Mouse (Mus musculus): ENCODE results near the gene Rad51b. TPM values are rescaled to one million over a fixed set of nuclear protein-coding genes. Genes with fewer than 3 reads are reported as not detected.

The Rad51b gene
- polyA plus RNA-seq, 1 experiment from 2014 or later, result 8.0 TPM

GRCm38 (mm10) chr12:79848539-79848938 lies 551.5 kb downstream of the Rad51b start:
- no peaks in the 10 kb centered on the region for H3K27me3 ChIP-seq (ENCODE audit: insufficient read depth, low read length)

DNA sequence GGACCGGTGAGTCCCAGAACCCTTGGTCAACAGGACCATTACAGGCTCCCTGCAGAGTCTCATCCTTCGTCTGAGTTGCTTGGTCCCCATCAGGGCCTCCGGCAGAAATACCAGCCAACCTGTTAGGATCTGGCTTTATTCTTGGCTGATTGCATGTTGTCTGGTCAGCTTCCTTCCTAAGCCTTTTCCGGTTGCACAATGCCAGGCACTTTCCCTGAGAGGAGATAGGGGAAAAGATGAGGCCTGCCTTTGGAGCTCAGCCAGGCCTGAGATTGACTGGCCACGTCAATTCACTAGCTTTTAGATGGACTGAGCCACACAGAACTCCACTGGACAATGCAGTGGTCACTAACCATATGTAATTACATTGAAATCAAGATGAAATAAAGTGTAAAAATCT lies 552.9 kb downstream of the Rad51b start:
- H3K36me3 ChIP-seq (ENCODE audit: insufficient read depth), result no peaks in the 10 kb centered on the region
- no peak for ATAC-seq (ENCODE audit: insufficient read depth)
- WGBS, result 69% methylated on average over 5 of the region's 5 CpGs
- no peaks in the 10 kb centered on the region for H3K27me3 ChIP-seq (ENCODE audit: insufficient read depth, low read length)
- peaks cover 27% of the 10 kb centered on the region; the same call in 1 of the 2 replicates for H3K4me1 ChIP-seq (ENCODE audit: insufficient read depth)
- peaks cover 3% of the 10 kb centered on the region; the same call in 1 of the 2 replicates for H3K9me3 ChIP-seq (ENCODE audit: low read depth, low read length)
- no peak overlapping the region for H3K9ac ChIP-seq
- no peak overlapping the region for H3K4me2 ChIP-seq
- H3K4me3 ChIP-seq (ENCODE audit: low read depth, low read length), result no peak overlapping the region
- H3K27ac ChIP-seq (ENCODE audit: low read depth), result no peak overlapping the region
- no peak for TF ChIP-seq CTCF (IDR thresholded peaks at IDR 0.05; ENCODE audit: low read depth)
- peak; percentile 72 for DNase-seq

More at GRCm38 (mm10) chr12:79848539-79848938, 551.5 kb downstream of the Rad51b start:
- ATAC-seq (ENCODE audit: insufficient read depth) (0 out of 2 replicates have a peak, but pooled peaks have one; percentile 30), DNase-seq (peak; percentile 72)
- H3K4me2 ChIP-seq, result no peak overlapping the region
- peak; percentile 32 for TF ChIP-seq CTCF (IDR thresholded peaks at IDR 0.05; ENCODE audit: low read depth)
- no peak overlapping the region for H3K9ac ChIP-seq
- no peak overlapping the region for H3K4me3 ChIP-seq (ENCODE audit: low read depth, low read length)
- H3K4me1 ChIP-seq (ENCODE audit: insufficient read depth), result peaks cover 30% of the 10 kb centered on the region
- H3K27ac ChIP-seq (ENCODE audit: low read depth), result peak overlapping the region; percentile 34; the same call in 1 of the 2 replicates
- 27% methylated on average over 13 of the region's 13 CpGs for WGBS
- H3K9me3 ChIP-seq (ENCODE audit: low read depth, low read length), result peaks cover 3% of the 10 kb centered on the region; the same call in 1 of the 2 replicates
- H3K36me3 ChIP-seq (ENCODE audit: insufficient read depth), result no peaks in the 10 kb centered on the region

- ATAC-seq (ENCODE audit: insufficient read depth) (no peak), DNase-seq (no peak)
- Histone ChIP-seq H3K27ac (ENCODE audit: low read depth) (peak overlapping the region; percentile 21; the same call in 1 of the 2 replicates), H3K36me3 (ENCODE audit: insufficient read depth) (no peaks in the 10 kb centered on the region), H3K9me3 (ENCODE audit: low read depth, low read length) (peaks cover 3% of the 10 kb centered on the region; the same call in 1 of the 2 replicates), H3K27me3 (ENCODE audit: insufficient read depth, low read length) (no peaks in the 10 kb centered on the region), H3K9ac (no peak overlapping the region), H3K4me2 (no peak overlapping the region), H3K4me3 (ENCODE audit: low read depth, low read length) (no peak overlapping the region), H3K4me1 (ENCODE audit: insufficient read depth) (peaks cover 44% of the 10 kb centered on the region)
- WGBS, result 85% methylated on average over 8 of the region's 8 CpGs
- no peak for TF ChIP-seq CTCF (IDR thresholded peaks at IDR 0.05; ENCODE audit: low read depth)
These were observed 554.8 kb downstream of the Rad51b start for GRCm38 (mm10) chr12:79851898-79852297.

DNA sequence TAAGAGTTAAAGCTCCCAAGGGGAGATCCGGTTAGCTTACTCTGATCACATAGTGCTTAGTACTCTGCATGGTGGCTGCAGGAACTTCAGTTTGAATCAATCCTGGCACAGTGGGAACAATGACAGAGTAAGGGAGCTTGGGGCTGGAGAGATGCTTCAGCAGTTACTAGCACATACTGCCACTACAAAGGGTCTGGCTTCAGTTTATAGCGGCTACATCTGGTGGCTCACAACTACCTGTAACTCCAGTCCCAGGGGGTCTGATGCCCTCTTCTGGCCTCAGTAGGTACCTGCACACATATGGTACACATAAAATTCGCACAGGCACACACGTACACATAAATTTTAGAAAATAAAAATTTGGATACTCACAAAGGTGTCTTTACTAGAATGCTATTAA lies 555.5 kb downstream of the Rad51b start:
- Histone ChIP-seq H3K9me3 (ENCODE audit: low read depth, low read length) (peaks cover 3% of the 10 kb centered on the region; the same call in 1 of the 2 replicates), H3K4me2 (no peak overlapping the region), H3K27me3 (ENCODE audit: insufficient read depth, low read length) (no peaks in the 10 kb centered on the region), H3K27ac (ENCODE audit: low read depth) (no peak overlapping the region), H3K4me1 (ENCODE audit: insufficient read depth) (peaks cover 41% of the 10 kb centered on the region), H3K4me3 (ENCODE audit: low read depth, low read length) (no peak overlapping the region), H3K9ac (no peak overlapping the region), H3K36me3 (ENCODE audit: insufficient read depth) (no peaks in the 10 kb centered on the region)
- ATAC-seq (ENCODE audit: insufficient read depth), result no peak
- no peak for DNase-seq
- 97% methylated on average over 4 of the region's 4 CpGs for WGBS
- TF ChIP-seq CTCF (IDR thresholded peaks at IDR 0.05; ENCODE audit: low read depth), result peak; percentile 14; the same call in 1 of the 2 replicates

DNA sequence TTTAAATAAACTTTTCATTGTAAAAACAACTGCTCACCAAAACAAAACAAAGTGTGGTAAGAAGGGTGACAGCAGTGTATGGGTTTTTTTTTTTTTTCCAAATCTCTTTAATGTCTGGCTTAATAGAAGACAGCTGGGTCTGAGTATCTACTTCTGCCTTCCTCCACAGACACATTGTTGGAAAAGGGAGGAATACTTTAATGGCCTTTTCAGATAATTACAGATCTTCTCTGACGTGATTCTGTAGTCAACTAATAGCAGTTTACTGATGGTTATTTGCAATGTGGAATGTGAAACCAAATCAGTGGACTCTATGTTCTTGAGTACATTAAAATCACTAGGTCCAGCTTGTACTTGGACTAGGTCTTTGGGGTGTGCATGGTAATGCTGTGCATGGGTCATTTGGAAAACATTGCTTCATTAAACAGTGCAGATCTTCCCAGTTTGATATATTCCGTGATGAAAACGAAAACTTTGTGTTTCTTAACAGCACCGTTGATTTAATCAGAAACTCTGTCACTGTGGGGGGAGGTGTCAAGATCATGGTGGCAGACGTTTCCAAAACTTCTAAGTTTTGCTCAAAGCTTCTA lies 556.9 kb downstream of the Rad51b start:
- ATAC-seq (ENCODE audit: insufficient read depth) (no peak), DNase-seq (peak; percentile 62)
- no peak overlapping the region for H3K4me3 ChIP-seq (ENCODE audit: low read depth, low read length)
- no peak overlapping the region for H3K4me2 ChIP-seq
- no peaks in the 10 kb centered on the region for H3K27me3 ChIP-seq (ENCODE audit: insufficient read depth, low read length)
- H3K36me3 ChIP-seq (ENCODE audit: insufficient read depth), result no peaks in the 10 kb centered on the region
- H3K4me1 ChIP-seq (ENCODE audit: insufficient read depth), result peaks cover 50% of the 10 kb centered on the region
- H3K9me3 ChIP-seq (ENCODE audit: low read depth, low read length), result peaks cover 3% of the 10 kb centered on the region; the same call in 1 of the 2 replicates
- WGBS, result 42% methylated on average over 5 of the region's 5 CpGs
- no peak overlapping the region for H3K9ac ChIP-seq
- TF ChIP-seq CTCF (IDR thresholded peaks at IDR 0.05; ENCODE audit: low read depth), result no peak
- peak overlapping the region; percentile 92 for H3K27ac ChIP-seq (ENCODE audit: low read depth)

DNA sequence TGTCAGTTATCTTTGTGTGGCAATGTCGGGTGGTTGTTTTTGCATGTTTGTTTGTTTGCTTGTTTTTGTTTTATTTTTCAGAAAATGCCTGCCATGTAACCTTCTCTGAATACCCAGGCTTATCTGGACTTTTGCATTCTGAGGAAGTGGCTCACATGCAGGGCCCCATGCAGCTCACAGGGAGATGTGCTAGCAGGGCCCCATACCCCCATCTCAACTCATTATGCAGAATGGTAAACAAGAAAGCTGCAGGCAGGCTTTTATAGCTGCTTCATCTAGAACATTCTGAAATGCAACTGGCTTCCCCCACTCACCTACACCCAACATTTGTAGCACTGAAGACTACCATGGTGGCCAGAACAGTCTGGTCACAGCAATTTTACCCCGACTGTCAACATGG lies 557.4 kb downstream of the Rad51b start:
- WGBS, result 78% methylated on average over 2 of the region's 2 CpGs
- no peaks in the 10 kb centered on the region for H3K36me3 ChIP-seq (ENCODE audit: insufficient read depth)
- DNase-seq, result no peak
- H3K9me3 ChIP-seq (ENCODE audit: low read depth, low read length), result peaks cover 3% of the 10 kb centered on the region; the same call in 1 of the 2 replicates
- TF ChIP-seq CTCF (IDR thresholded peaks at IDR 0.05; ENCODE audit: low read depth), result no peak
- no peak overlapping the region for H3K9ac ChIP-seq
- no peak overlapping the region for H3K4me3 ChIP-seq (ENCODE audit: low read depth, low read length)
- no peaks in the 10 kb centered on the region for H3K27me3 ChIP-seq (ENCODE audit: insufficient read depth, low read length)
- no peak overlapping the region for H3K4me2 ChIP-seq
- peak overlapping the region; percentile 92 for H3K27ac ChIP-seq (ENCODE audit: low read depth)
- peaks cover 50% of the 10 kb centered on the region for H3K4me1 ChIP-seq (ENCODE audit: insufficient read depth)
- no peak for ATAC-seq (ENCODE audit: insufficient read depth)

DNA sequence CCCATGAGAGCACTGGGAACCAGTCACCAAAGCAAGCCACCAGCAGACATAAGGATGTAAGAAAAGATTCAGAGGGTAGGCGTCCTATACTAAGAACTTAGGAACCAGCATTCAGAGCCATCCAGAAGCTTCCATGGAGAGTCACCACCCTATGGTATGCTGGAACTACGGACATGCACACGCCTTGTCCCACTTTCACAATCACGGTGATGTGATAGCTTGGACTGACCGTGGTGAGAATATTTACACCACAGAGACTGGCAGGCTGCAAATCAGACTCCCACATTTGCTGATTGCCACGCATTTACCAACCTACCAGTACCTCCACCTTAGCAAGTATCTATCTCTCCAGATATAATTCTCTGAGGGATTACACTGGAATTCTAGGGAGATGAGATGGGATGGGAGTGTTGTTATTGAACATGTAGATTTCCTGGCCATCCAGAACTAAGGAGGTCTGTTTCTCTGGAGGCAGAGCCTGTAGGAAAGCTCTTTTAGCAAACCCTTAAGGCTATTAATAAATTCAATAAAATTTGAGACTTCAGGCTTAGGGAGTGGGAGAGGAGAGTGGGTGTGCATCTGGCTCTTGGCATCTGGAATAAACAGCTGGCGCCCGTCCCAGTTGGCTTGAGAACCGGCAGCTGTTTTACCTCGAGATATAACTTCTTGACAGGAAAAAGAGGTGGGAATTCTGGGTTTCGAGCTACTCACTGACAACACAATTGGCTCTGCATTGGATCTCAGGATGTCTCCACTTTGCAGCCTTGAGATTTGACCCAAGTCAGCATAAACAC lies 559.2 kb downstream of the Rad51b start:
- DNase-seq, result peak; percentile 97
- Histone ChIP-seq H3K4me2 (no peak overlapping the region), H3K27ac (ENCODE audit: low read depth) (peak overlapping the region; percentile 92), H3K4me1 (ENCODE audit: insufficient read depth) (peaks cover 58% of the 10 kb centered on the region), H3K36me3 (ENCODE audit: insufficient read depth) (no peaks in the 10 kb centered on the region), H3K27me3 (ENCODE audit: insufficient read depth, low read length) (no peaks in the 10 kb centered on the region), H3K9me3 (ENCODE audit: low read depth, low read length) (peaks cover 3% of the 10 kb centered on the region; the same call in 1 of the 2 replicates), H3K9ac (no peak overlapping the region), H3K4me3 (ENCODE audit: low read depth, low read length) (no peak overlapping the region)
- ATAC-seq (ENCODE audit: insufficient read depth), result peak; percentile 62
- TF ChIP-seq CTCF (IDR thresholded peaks at IDR 0.05; ENCODE audit: low read depth), result no peak
- WGBS, result 48% methylated on average over 11 of the region's 11 CpGs

Data from lung, embryonic 14.5 days (tissue).